Mouse (Mus musculus) monocyte, adult 5-6 weeks (primary cell): ENCODE measurements around the gene Cnnm2. TPM values are rescaled to one million over a fixed set of nuclear protein-coding genes. Genes with fewer than 3 reads are reported as not detected.
A peak's percentile ranks its signal among the peaks of the same experiment; 100 is the strongest.

Source experiments
- ATAC-seq: fragments of 153-309, 156-312 bp; replicated peaks from 2 replicates; pipeline ENCODE4 v1.8.0; 2017; ENCODE audit warnings: mild to moderate bottlenecking; ENCODE audit not compliant: low TSS enrichment, insufficient number of reproducible peaks, severe bottlenecking, poor library complexity, low FRiP score
- total RNA-seq: library from RNA; stranded (forward); fragments of 200-1000, 200-491, 200-594 nt; gene quantifications from 3 replicates; pipeline ENCODE4 v1.2.3, GENCODE M21; 2017

Cnnm2 gene
- total RNA-seq, 1 experiment from 2014 or later = 2.6 TPM

DNA sequence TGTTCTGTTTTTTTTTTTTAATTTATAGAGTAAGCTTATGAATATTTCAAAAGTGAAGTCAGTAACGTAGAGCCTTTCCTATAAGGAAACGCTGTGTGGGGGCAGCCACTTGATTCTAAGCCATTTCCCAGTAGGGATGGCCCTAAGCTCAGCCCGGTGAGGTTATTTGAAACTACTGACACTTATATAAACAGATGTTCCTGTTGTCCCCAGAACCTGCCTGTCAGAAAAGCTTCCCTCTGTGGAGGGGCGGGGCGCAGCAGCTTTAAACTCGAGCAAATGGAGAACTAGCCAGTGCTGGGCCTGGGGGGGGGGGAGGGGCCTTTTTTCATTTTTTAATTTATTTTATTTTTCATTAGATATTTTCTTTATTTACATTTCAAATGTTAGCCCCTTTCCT lies 102.7 kb downstream of the Cnnm2 start:
- peak; percentile 40; the same call in 1 of the 2 replicates for ATAC-seq

DNA sequence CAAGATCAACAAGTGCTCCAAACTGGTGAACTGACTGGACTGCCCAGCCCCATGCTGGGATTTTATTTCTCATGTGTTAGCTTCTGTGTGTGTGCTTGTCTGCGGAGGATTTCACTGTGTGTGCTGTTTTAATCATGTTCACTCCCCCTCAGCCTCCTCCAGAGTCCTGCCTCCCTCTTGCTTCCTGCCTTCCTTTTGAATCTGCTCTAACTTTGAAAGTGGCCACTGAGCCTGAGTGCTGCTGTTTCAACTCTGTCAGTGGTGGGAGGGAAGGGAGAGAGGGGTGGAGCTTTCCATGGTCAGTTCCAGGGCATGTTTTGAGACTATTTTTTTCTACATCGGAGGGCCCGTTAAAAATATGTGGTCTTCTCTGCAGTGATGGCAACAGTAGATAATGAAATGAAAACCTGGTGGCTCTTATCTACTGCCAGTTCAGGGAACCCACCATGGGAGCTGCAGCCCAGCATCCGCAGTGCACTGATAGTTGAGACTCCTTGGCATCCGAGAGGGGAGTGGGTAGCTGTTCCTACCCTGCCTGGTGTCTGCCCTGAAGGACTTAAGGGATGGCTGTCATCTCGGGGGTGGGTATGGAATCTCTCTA lies 103.4 kb downstream of the Cnnm2 start:
- no peak for ATAC-seq

DNA sequence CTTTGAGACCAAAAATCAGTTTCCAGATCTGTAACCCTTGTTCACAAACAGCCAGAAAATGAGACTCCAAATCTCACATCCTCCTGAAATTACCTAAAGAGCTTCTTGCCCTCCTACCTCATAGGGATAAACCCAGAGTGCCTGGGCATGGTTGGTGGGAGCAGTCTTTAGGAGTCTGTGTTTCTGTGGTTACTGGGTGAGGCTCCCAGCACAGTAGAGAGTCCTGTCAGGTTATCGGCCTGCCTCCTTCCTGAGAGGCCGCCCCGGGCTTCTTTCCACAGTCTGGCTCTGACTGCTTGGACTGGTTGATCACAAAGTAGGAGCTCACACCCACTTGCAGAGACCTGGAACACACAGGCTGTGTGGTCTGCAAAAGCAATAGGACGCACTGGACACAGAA lies 104.0 kb downstream of the Cnnm2 start:
- no peak for ATAC-seq

DNA sequence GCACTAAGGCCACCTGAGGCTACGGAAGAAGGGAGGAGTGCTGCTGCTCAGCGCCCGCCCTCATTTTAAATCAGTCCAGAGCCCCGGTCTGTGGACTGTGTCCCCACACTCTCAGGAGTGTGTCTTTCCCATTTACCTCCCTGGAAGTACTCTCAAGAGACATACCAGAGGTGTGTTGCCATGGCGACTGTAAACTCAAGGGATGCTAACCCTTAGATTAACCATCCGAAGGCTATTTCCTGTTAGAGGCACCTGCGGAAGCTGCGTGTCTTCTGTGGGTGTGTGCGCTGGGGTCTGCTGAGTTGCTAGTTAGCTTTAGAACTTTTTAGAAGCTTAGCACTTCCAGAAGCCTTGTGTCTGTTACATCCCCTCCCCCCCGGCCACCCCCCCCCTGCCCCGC lies 107.7 kb downstream of the Cnnm2 start:
- no peak for ATAC-seq

DNA sequence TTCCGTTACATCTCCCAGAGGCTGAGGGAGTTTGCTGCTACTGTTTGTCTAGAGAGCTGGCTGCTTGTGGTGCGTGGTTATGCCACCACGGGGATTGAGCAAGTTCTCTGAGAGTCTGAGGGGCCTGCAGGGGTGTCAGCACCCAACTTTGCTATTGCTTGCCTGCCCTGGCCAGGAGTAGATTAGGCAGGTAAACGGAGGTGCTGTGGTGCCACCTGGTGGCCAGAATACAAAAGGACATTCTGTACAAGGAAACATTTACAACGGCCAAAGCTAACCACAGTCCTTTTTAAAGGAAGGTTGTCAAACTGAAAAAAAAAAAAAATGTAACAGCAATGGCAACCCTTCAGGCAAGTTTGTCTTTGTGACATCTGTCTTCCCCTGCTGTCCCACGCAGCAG lies 108.1 kb downstream of the Cnnm2 start:
- peak; percentile 86 for ATAC-seq

DNA sequence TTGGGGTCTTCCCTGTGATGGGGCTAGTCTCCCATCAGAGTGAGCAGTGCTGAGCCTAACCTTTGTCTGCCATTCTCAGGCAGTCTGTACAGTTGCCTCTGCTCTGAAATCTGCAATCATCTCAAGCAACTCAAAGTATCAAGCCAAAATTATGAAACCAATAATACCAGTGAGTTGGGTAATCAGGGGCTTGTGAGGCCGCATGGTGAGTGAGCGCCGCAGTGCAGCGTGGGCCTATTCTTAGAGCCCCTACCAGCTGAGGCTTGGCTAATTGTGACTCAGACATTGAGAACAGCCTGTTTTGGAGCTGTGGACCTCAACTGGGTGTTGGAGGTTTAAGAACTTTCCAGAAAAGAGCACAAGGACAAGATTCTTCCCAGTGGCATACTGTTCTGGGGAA lies 109.7 kb downstream of the Cnnm2 start:
- ATAC-seq = no peak

DNA sequence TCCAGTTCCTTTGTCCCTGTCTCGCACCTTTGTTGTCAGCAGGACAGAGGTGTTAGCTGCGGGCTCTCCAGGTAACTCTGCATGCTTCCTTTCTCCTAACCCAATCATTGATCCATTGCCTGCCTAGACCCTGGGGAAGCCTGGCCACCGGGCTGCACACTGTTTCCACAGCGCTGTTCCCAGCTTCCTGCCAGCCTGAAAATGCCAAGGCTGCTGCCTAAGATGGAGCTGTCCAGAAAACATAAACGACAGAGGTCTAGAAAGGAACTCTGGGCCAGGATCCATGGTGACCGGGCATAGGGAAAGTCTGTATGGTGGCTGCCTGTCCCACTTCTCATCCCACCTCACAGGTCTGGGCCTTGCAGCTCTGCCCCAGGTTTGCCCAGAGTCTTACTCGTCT lies 110.3 kb downstream of the Cnnm2 start:
- ATAC-seq = no peak

DNA sequence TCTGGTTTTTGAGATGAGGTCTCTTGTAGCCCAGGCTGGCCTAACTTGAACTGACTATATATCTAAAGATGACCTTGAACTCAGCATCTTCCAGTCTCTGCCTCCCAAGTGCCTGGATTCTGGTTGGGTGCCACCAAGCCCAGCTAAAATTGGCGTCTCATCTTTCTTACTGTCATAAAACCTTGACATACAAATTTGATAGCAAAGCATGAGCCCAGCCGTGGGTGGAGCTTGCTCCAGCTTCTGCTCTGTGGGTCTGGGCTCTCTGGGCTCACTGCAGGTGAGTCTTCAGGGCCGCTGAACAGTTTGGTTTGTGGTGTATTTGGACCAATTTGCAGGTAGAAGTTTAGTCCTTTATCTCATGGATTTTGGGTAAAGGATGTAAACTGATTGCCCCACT lies 112.5 kb downstream of the Cnnm2 start:
- ATAC-seq = no peak

DNA sequence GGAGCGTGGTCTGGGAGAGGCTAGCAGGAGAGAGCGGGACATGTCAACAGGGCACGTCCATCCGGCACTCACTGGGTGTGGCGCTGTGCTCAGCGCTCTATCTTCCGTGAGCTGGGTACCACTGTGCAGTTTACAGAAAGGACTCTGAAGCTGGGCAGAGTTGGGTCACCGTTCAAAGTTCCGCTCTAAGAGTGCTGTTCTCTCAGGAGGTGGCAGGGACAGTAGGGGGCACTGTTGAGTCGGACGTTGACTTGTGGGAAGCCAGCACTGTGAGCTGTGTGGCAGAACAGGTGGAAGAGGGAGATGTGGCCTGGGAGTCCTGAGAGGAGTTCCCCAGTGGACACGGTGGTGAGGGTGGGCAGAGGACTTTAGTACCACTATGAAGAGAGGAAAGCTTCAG lies 114.4 kb downstream of the Cnnm2 start:
- ATAC-seq = peak; percentile 76; the same call in 1 of the 2 replicates

DNA sequence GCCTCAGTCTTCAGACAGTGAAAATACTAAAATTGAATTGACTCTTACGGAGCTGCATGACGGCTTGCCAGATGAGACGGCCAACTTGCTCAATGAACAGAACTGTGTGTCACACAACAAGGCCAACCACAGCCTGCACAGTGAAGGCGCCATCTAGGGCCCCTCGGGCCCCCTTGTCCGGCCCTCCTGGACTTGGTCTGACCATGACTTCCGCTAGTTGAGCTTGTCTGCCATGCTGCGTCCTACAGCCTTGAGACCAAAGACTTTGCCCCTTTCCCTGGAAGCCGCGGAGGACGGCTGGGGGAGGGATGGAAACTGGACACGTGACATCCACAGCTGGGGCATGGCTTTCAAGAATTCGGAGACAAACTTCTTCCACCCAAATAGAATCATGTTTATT lies 116.5 kb downstream of the Cnnm2 start:
- no peak for ATAC-seq

DNA sequence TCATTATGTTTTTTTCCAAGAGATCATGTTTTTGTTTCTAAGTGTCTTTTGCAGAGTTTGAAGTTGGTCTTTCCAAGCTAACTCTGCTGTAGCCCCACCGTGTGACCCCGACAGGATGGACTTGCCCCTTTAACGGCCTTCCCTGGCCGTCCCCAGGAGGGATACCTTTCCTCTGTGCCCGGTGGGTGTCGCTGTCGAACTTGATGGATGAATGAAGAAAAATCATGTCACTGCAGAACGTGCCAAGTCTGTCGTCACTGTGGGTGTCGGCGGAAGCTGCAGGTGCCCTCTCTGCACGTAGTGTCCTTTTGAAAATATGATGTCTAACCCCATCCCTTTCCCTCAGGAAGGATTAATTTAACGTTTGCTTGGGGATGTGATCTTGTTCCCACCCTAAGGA lies 117.0 kb downstream of the Cnnm2 start:
- no peak for ATAC-seq

DNA sequence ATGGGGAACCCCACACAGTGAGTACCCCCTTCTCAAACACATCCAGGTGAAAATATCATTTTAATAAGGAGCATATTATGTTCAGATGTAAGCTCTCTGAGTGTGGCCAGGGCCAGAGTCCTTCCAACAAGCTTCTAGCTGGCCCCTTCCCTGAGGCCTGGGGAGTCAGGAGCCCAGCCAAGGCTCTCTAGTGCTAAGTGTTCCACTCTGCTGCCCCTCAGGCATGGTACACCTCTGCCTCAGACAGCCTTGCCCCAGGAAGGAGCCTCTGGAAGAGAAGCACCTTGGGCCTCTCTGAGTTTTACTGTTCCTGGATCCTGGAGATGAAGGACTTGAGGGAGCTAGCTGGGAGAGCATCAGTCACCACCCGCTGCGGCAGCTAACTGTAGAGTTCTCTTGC lies 118.5 kb downstream of the Cnnm2 start:
- no peak for ATAC-seq

DNA sequence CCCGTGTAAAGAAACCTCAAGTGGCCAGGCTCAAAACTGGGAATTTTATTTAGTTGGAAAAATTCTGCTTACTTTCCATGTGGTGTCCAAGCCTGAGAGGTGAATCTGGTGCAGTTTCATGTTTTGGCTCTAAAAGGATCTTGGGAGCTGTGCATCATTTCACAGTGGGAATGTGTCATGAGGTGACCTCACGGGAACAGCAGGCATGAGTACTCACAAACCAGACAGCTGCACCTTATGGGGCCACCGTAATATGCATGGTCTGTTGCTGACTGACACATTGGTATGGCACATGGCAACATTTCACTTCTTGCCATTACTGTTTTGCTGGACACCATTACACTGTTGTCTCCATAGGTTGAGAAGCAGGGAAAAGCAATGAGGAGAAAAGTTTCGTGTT lies 124.0 kb downstream of the Cnnm2 start:
- ATAC-seq = no peak

DNA sequence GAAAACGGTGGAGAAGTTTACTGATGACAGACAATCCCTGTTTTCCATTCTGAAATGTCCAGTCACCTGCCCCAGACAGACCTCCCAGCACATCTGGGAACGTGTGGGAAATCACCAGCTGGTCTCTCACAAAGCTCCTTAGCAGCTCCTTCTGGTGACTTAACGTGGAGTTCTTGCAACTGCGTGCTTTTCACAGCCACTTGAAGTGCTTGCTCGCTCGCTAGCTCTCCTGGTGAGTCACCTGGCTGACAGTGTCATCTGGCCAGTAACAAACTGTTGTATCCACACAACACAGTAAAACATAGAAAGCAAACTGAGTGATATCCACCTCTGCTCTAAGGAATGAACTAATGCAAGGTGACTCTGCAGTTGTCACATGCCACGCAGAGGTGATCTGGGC lies 125.4 kb downstream of the Cnnm2 start:
- no peak for ATAC-seq

DNA sequence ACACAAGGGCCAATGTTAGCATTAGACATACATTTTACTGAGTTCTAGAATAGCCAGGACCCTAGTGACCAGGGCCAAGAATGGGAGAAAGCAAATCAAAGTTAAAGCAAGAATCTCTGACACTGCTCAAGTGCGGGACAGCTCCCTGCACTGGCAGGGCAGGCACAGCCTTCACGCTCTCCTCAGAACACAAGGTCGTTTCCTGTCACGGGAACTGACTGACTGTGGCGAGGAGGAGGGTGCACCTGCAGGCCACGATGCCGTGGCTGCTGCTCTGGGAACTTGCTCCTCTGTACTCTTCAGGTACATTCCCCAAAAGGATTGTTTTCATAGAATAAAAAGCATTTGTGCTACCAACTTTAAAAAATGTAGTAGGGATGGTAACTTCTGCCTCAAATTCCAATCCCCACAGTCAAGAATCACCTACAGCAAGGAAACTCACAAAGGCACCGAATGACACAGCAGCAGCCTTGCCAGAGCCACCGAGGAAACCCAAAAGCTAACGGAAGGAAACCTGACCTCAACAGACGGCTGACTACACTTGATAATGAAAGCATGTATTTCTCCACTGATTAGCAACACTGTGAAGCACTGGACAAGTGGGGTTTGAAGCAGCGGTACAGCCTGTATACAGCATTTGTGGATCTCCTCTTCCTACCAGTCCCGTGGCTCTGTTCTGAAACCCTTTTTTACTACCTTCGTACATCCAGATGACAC lies 126.6 kb downstream of the Cnnm2 start:
- ATAC-seq = no peak

DNA sequence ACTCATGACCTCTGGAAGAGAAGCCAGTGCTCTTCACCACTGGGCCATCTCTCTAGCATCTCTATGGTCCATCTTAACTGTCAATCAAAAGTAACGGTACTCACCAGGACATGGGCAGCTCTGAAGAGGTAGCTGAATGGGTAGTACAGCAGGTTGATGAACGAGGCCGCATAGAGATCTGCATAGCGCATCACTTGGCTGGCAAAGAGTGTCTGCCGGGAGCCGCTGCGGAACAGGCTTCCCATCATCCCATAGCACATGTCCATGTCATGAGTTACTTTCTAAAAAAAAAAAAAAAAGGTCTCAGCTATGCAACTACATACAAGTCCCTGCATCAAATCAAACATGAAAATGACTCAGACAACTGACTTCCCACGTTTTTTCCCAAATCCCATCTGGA lies 128.3 kb downstream of the Cnnm2 start:
- no peak for ATAC-seq

DNA sequence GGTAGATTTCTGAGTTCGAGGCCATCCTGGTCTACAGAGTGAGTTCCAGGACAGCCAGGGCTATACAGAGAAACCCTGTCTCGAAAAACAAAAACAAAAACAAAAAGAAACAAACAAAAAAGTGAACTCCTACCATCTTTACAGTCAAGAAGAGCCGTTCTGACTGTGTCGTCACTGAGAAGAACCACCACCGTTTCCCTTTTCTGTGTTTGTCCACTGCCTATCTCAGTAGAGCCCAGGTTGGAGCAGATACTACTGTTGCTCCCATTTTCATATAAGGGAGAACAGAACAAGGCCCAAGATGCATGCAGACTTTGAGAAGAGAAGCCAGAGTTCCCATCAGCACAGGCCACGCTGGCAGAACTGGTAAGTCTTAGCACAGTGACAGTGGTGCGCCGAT lies 129.3 kb downstream of the Cnnm2 start:
- no peak for ATAC-seq

DNA sequence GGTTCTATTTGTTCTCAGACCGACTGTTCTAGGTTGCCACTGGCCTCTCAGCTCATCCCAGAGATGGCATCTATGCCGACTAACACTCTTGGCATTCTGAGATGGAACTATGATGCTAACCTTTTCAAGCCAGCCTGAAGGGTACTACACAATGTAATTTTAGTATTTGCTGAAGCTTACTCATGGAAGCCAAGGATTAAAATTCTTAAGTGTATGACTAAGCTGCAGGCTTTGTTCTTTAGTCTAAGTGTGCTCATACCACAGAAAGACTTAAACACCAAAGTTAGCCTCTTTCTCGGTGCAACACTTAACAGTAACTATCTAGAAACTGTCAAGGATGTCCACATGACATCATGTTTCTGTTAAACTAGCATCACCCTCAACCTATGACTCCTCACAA lies 131.5 kb downstream of the Cnnm2 start:
- ATAC-seq = no peak

DNA sequence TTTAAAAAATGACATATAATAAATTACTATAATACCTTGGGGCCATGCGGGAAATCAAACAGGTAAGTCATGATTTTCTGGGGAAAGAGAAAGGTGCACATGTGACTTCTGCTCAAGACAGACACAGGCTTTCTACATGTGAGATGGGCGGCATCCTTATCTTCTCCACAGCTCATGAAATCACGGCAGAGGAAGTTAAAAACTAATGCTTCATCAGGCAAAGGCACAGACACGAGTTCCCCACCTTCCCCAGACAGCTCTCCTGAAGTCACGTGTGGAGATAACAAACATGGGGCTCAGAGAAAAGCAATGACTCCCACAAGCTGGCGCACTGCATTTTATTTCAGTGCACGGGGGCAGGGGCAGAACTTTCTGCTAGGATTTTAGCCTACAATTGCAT lies 132.1 kb downstream of the Cnnm2 start:
- ATAC-seq = no peak

DNA sequence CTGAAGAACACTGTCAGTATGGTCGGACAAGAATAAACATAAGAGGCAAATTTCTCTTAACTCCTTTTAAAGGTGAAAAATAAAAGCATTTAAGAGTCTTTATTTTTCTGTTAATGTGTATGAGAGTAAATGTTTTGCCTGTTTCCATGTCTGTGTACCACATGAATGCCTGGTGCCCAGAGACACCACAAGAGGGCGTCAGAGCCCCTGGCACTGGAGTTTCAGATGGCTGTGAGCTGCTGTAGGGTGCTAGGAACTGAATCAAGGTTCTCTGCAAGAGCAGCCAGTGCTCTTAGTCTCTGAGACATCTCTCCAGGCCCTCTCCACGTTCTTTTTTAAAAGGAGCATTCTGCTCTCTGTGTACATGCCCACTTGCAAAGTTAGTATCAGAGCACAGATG lies 135.7 kb downstream of the Cnnm2 start:
- no peak for ATAC-seq

DNA sequence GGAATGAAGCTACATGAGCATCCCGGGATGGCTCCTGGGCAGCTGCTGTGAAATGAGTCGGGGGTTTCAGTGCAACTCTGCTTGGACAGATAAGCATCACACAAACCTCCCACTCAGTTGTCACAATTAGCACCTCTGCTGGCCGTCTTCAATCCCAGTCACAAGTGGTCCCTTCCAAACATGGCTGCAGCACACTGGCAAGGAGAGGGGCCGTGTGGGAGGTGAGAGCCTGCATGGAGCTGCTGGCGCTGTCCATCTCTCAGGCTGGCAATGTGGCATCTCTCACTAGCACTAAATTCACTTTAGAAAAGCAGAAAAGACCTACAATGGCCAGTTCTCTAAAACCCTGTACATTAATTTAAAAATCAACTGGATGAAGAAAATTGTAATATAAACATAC lies 136.8 kb downstream of the Cnnm2 start:
- no peak for ATAC-seq
